Mouse (Mus musculus) frontal cortex, postnatal 14 days (tissue): ENCODE measurements around the gene Prss34.
A peak's percentile ranks its signal among the peaks of the same experiment; 100 is the strongest.

Source experiments
- DNase-seq, 2 experiments: peaks; one replicate each; pipeline ENCODE4 v3.0.0; 2022; ENCODE audit warnings: low spot score in 2 of 2

Gene Prss34

GRCm38 (mm10) chr17:25308346-25308745, 10.2 kb downstream of the Prss34 start, which contains the start of gene Prss28:
Prss28 (plus strand) TSS chr17:25308646.
- no peak for DNase-seq

GRCm38 (mm10) chr17:25318354-25318753, 20.2 kb downstream of the Prss34 start, which contains the start of gene Prss29:
Prss29 (plus strand) TSS chr17:25318654.
- no peak for DNase-seq

GRCm38 (mm10) chr17:25320819-25321218, 22.6 kb downstream of the Prss34 start:
- no peak for DNase-seq

GRCm38 (mm10) chr17:25322930-25323329, 24.7 kb downstream of the Prss34 start:
- no peak for DNase-seq

- DNase-seq = no peak
These were observed 34.1 kb downstream of the Prss34 start for GRCm38 (mm10) chr17:25332321-25332720.

- peak; percentile 15 to 49 for DNase-seq
These were observed 35.7 kb downstream of the Prss34 start for GRCm38 (mm10) chr17:25333943-25334342.

- no peak for DNase-seq
These were observed 40.0 kb downstream of the Prss34 start for GRCm38 (mm10) chr17:25338218-25338617.

GRCm38 (mm10) chr17:25340003-25340402, 41.8 kb downstream of the Prss34 start:
- DNase-seq = no peak

- DNase-seq = no peak
These were observed 43.3 kb downstream of the Prss34 start for GRCm38 (mm10) chr17:25341490-25341889.

- DNase-seq = no peak
These were observed 47.3 kb downstream of the Prss34 start, which contains the start of gene Tpsab1 for GRCm38 (mm10) chr17:25345462-25345861. Tpsab1 (minus strand) TSS chr17:25345562.
